In the genomic region with DNA sequence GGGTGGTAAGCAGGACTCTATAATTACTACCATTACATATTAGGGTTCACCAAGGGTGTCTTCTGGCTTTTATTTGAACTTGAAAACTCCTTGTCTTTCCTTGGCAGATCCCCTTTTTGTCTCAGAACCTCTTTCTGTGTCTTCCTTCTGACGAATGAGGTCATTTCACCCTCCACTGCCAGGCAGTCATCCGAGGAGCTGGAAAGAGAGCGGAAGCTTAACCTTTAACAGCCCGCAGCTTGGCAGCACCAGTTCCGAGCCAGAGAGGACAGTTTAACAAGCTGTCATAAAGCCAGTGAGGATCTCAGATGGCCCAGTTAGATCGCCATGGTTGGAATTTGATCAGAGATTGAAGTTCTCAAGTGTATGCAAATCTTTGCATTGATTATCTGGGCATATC, we compare ENCODE assay signal across 11 mouse cellular contexts. TPM values are rescaled to one million over a fixed set of nuclear protein-coding genes. Genes with fewer than 3 reads are reported as not detected.
DNase-seq lines count a peak whose midpoint lies in the region; ATAC-seq and TF ChIP-seq lines count a peak whose summit lies in the region.
"Had no signal": no experiment of that assay in that cellular context is flagged by ENCODE, and none has a peak within 500 bp of the region (broad histone marks: within the 10 kb centered on the region; RNA-seq: fewer than 3 reads in every experiment).

No protein-coding gene starts in this region.

- H3K27ac ChIP-seq in kidney, embryonic 16.5 days (ENCODE audit: low read length), result peak overlapping the region; percentile 94
- H3K27ac ChIP-seq: hindbrain, embryonic 15.5 days; neural tube, embryonic 13.5 days had no signal

- H3K4me2 ChIP-seq in kidney, embryonic 16.5 days (replicated peaks; ENCODE audit: low read depth, low read length), result peak overlapping the region; percentile 5; the same call in 1 of the 2 replicates
- H3K4me2 ChIP-seq: hindbrain, embryonic 15.5 days; neural tube, embryonic 13.5 days had no signal

- no peak overlapping the region for H3K4me3 ChIP-seq in kidney, embryonic 16.5 days (ENCODE audit: low read length)
- H3K4me3 ChIP-seq in lung, adult 2 months (replicated peaks; ENCODE audit: extremely low read depth, low read depth, low read length), result no peak overlapping the region
- H3K4me3 ChIP-seq: hindbrain, embryonic 15.5 days; neural tube, embryonic 13.5 days had no signal

- no peak for TF ChIP-seq CTCF in lung, adult 2 months (IDR thresholded peaks at IDR 0.05; ENCODE audit: insufficient read depth, low read length)

- peaks cover 17% of the 10 kb centered on the region for H3K4me1 ChIP-seq in kidney, embryonic 16.5 days (ENCODE audit: insufficient read depth, low read length)
- 0 out of 2 replicates have a peak, but pooled peaks cover 4% of the 10 kb centered on the region for H3K4me1 ChIP-seq in lung, adult 2 months (ENCODE audit: control insufficient read depth, insufficient read depth, low read length)

- WGBS in kidney, embryonic 16.5 days, result 16% methylated on average over 6 of the region's 6 CpGs
- WGBS in lung, adult 2 months, result 56% methylated on average over 6 of the region's 6 CpGs

- peak overlapping the region; percentile 54 for H3K9ac ChIP-seq in kidney, embryonic 16.5 days (replicated peaks; ENCODE audit: low read length)
- H3K9ac ChIP-seq: hindbrain, embryonic 15.5 days; neural tube, embryonic 13.5 days had no signal

- H3K9me3 ChIP-seq in kidney, embryonic 16.5 days (ENCODE audit: low read length), result no peaks in the 10 kb centered on the region
- H3K9me3 ChIP-seq: hindbrain, embryonic 15.5 days; neural tube, embryonic 13.5 days had no signal

- peak; percentile 51 to 67 for DNase-seq in cerebellum, postnatal 25 days
- DNase-seq in cerebellum, adult 11 months, result no peak
- DNase-seq in adipocyte (ENCODE audit: low spot score), result peak; percentile 45
- peak; percentile 55 for DNase-seq in gastrocnemius, postnatal 14 days
- no peak for DNase-seq in frontal cortex, postnatal 36 days (ENCODE audit: low spot score in 2 of 2)
- DNase-seq in right cerebral cortex, postnatal 10 days (ENCODE audit: low spot score in 2 of 2), result no peak
- no peak for DNase-seq in lung, adult 2 months
- DNase-seq: midbrain, embryonic 14.5 days had no signal

- intact Hi-C loops in gastrocnemius, postnatal 14 days (cut with DNase I; ENCODE audit: low total_unique reads), result no loop called here

- H3K36me3 ChIP-seq in kidney, embryonic 16.5 days (ENCODE audit: insufficient read depth, low read length), result no peaks in the 10 kb centered on the region
- H3K36me3 ChIP-seq: hindbrain, embryonic 15.5 days; neural tube, embryonic 13.5 days had no signal

- H3K27me3 ChIP-seq in kidney, embryonic 16.5 days (ENCODE audit: insufficient read depth, low read length), result no peaks in the 10 kb centered on the region

- ATAC-seq in kidney, embryonic 16.5 days (ENCODE audit: low FRiP score, low TSS enrichment), result no peak

- TF ChIP-seq POLR2A in lung, adult 2 months (IDR thresholded peaks at IDR 0.05; ENCODE audit: borderline replicate concordance, extremely low read depth, low read depth, low read length), result no peak

RNA-seq across cellular contexts. Expression of a gene that starts 2.4 kb away (rescaled TPM):
- 1 to 10 TPM; 1.6 to 2.2 TPM for total RNA-seq in gastrocnemius, postnatal 14 days (2021)
- polyA plus RNA-seq in kidney, embryonic 16.5 days (2015; fragmentation: Nextera tagmentation; extraction: Ambion mirVana), result 14.8 and 15.3 TPM in 2 replicates
- polyA plus RNA-seq in lung, adult 2 months (2012; rRNA removed), result 20.4 and 22.6 TPM in 2 replicates

Comparison
In these comparisons a context has a peak if more than half of its experiments do, and no peak if none do; other contexts are left out.
1. DNase-seq: peak in cerebellum, postnatal 25 days (2 of 2), adipocyte (single experiment) and gastrocnemius, postnatal 14 days (single experiment); none in cerebellum, adult 11 months (single experiment), frontal cortex, postnatal 36 days (0 of 2), right cerebral cortex, postnatal 10 days (0 of 2) and lung, adult 2 months (single experiment).